Mouse (Mus musculus): ENCODE results near the gene Ppp1r21.

The Ppp1r21 gene

GRCm38 (mm10) chr17:88527781-88528180 is 2.1 kb upstream of the Ppp1r21 start:
- in situ Hi-C loops (cut with MboI), result no loop called here

- in situ Hi-C loops (cut with MboI), result no loop called here
Measured at GRCm38 (mm10) chr17:88530236-88530619, 310 bp downstream of the Ppp1r21 start.

GRCm38 (mm10) chr17:88530667-88531066 is 749 bp downstream of the Ppp1r21 start:
- in situ Hi-C loops (cut with MboI), result no loop called here

GRCm38 (mm10) chr17:88531176-88531575 is 1.3 kb downstream of the Ppp1r21 start:
- in situ Hi-C loops (cut with MboI), result no loop called here

GRCm38 (mm10) chr17:88537842-88538430 is 8.0 kb downstream of the Ppp1r21 start:
- in situ Hi-C loops (cut with MboI), result no loop called here

GRCm38 (mm10) chr17:88542771-88543416 is 13.0 kb downstream of the Ppp1r21 start:
- in situ Hi-C loops (cut with MboI), result no loop called here

GRCm38 (mm10) chr17:88543417-88543782 is 13.5 kb downstream of the Ppp1r21 start:
- in situ Hi-C loops (cut with MboI), result no loop called here

GRCm38 (mm10) chr17:88545217-88545784 is 15.4 kb downstream of the Ppp1r21 start:
- in situ Hi-C loops (cut with MboI), result no loop called here

GRCm38 (mm10) chr17:88546745-88547144 is 16.8 kb downstream of the Ppp1r21 start:
- in situ Hi-C loops (cut with MboI), result no loop called here

- in situ Hi-C loops (cut with MboI), result no loop called here
Measured at GRCm38 (mm10) chr17:88549411-88550191, 19.7 kb downstream of the Ppp1r21 start.

GRCm38 (mm10) chr17:88550351-88550750 is 20.4 kb downstream of the Ppp1r21 start:
- in situ Hi-C loops (cut with MboI), result no loop called here

- in situ Hi-C loops (cut with MboI), result no loop called here
Measured at GRCm38 (mm10) chr17:88550981-88551940, 21.3 kb downstream of the Ppp1r21 start.

GRCm38 (mm10) chr17:88552556-88552955 is 22.6 kb downstream of the Ppp1r21 start:
- in situ Hi-C loops (cut with MboI), result no loop called here

- in situ Hi-C loops (cut with MboI), result no loop called here
Measured at GRCm38 (mm10) chr17:88553001-88553449, 23.1 kb downstream of the Ppp1r21 start.

- in situ Hi-C loops (cut with MboI), result no loop called here
Measured at GRCm38 (mm10) chr17:88553473-88554087, 23.7 kb downstream of the Ppp1r21 start.

- in situ Hi-C loops (cut with MboI), result no loop called here
Measured at GRCm38 (mm10) chr17:88556176-88556575, 26.3 kb downstream of the Ppp1r21 start.

GRCm38 (mm10) chr17:88556688-88557087 is 26.8 kb downstream of the Ppp1r21 start:
- in situ Hi-C loops (cut with MboI), result no loop called here

- in situ Hi-C loops (cut with MboI), result no loop called here
Measured at GRCm38 (mm10) chr17:88558168-88558842, 28.4 kb downstream of the Ppp1r21 start.

GRCm38 (mm10) chr17:88563611-88564010 is 33.7 kb downstream of the Ppp1r21 start:
- in situ Hi-C loops (cut with MboI), result no loop called here

- in situ Hi-C loops (cut with MboI), result no loop called here
Measured at GRCm38 (mm10) chr17:88569807-88570540, 40.1 kb downstream of the Ppp1r21 start.
